Mouse (Mus musculus) embryonic fibroblast, embryonic 13.5 days (primary cell): ENCODE measurements around the gene Jmjd1c.

Experiments
- CTCF ChIP-seq: IDR thresholded peaks from 2 replicates; pipeline ENCODE4 v1.5.1; 2011; ENCODE audit warnings: mild to moderate bottlenecking, control low read depth, low read length, moderate library complexity, borderline replicate concordance; ENCODE audit not compliant: insufficient read depth
- POLR2A ChIP-seq: IDR thresholded peaks from 2 replicates; pipeline ENCODE4 v1.6.1; 2011; ENCODE audit warnings: low read depth, mild to moderate bottlenecking, control low read depth, low read length, moderate library complexity

GRCm38 (mm10) chr10:67066421-67066820 is 29.5 kb upstream of the Jmjd1c start:
- TF ChIP-seq CTCF (no peak), POLR2A (no peak)
